Mouse (Mus musculus): ENCODE measurements around the gene Capn5.

- TF ChIP-seq ZNF384 (IDR thresholded peaks at IDR 0.05; ENCODE audit: low read depth, low read length) (no peak), MEF2A (IDR thresholded peaks at IDR 0.05; ENCODE audit: borderline replicate concordance, low read depth, low read length) (no peak), CTCF (conservative IDR thresholded peaks at IDR 0.05 in 1 of 2, IDR thresholded peaks at IDR 0.05 in 1 of 2; ENCODE audit: low read depth in 2 of 2, low read length in 2 of 2) (no peak), E2F4 (IDR thresholded peaks at IDR 0.05; ENCODE audit: insufficient replicate concordance, low read depth, low read length) (no peak), PAX5 (IDR thresholded peaks at IDR 0.05; ENCODE audit: low read length) (no peak), BHLHE40 (IDR thresholded peaks at IDR 0.05; ENCODE audit: low read depth, low read length) (no peak), POLR2A (IDR thresholded peaks at IDR 0.05; ENCODE audit: low read depth, low read length) (no peak), SMC3 (IDR thresholded peaks at IDR 0.05; ENCODE audit: low read depth, low read length) (no peak), USF2 (conservative IDR thresholded peaks at IDR 0.05; ENCODE audit: low read depth, low read length) (no peak), RCOR1 (conservative IDR thresholded peaks at IDR 0.05; ENCODE audit: low read depth, low read length) (no peak), MAFK (IDR thresholded peaks at IDR 0.05; ENCODE audit: insufficient replicate concordance, low read length) (no peak), SIN3A (IDR thresholded peaks at IDR 0.05; ENCODE audit: low read length) (no peak), ZC3H11A (IDR thresholded peaks at IDR 0.05; ENCODE audit: low read depth, low read length) (no peak)
Observed at GRCm38 (mm10) chr7:98216713-98217112, 38.6 kb upstream of the Capn5 start.

All from CH12.LX (cell line).